ENCODE assay signal across 20 mouse cellular contexts in genomic region chr10:79543884-79544597, GRCm38 (mm10). TPM values are rescaled to one million over a fixed set of nuclear protein-coding genes. Genes with fewer than 3 reads are reported as not detected.
DNase-seq lines count a peak whose midpoint lies in the region; ATAC-seq and TF ChIP-seq lines count a peak whose summit lies in the region.
"Had no signal": no experiment of that assay in that cellular context is flagged by ENCODE, and none has a peak within 500 bp of the region (broad histone marks: within the 10 kb centered on the region; RNA-seq: fewer than 3 reads in every experiment).

No protein-coding gene starts in this region.

- no peak for ATAC-seq in forebrain, embryonic 11.5 days (replicated peaks; ENCODE audit: low FRiP score)
- ATAC-seq in forebrain, embryonic 15.5 days (replicated peaks): no peak
- peak; percentile 56 for ATAC-seq in intestine, postnatal 0 days
- ATAC-seq in inflammation-experienced regulatory T-cells, adult 6 months: no peak
- ATAC-seq in activated CD4-positive, CD25-positive, alpha-beta regulatory T cell, adult 4 months: no peak
- ATAC-seq: Patski had no signal

- H3K27ac ChIP-seq in forebrain, embryonic 11.5 days (ENCODE audit: low read depth, low read length): no peak overlapping the region
- H3K27ac ChIP-seq in forebrain, embryonic 15.5 days (replicated peaks): no peak overlapping the region
- peak overlapping the region; percentile 46; the same call in 1 of the 2 replicates for H3K27ac ChIP-seq in intestine, postnatal 0 days (ENCODE audit: low read depth, low read length)
- H3K27ac ChIP-seq: embryonic facial prominence, embryonic 12.5 days; heart, embryonic 15.5 days; hindbrain, embryonic 13.5 days; limb, embryonic 13.5 days; neural tube, embryonic 12.5 days had no signal

- peak; percentile 45 for DNase-seq in forebrain, embryonic 11.5 days (ENCODE audit: low spot score)
- peak; percentile 35 for DNase-seq in testis, postnatal 10 days (ENCODE audit: low spot score)
- DNase-seq in testis, postnatal 14 days (ENCODE audit: low spot score): no peak
- peak; percentile 36 for DNase-seq in yolk sac, embryonic 10.5 days (ENCODE audit: low spot score)
- DNase-seq: gastrocnemius, postnatal 14 days; lung, postnatal 10 days; thymus, postnatal 14 days had no signal

- 89% methylated on average over 9 of the region's 9 CpGs for WGBS in forebrain, embryonic 11.5 days
- 86% methylated on average over 9 of the region's 9 CpGs for WGBS in forebrain, embryonic 15.5 days
- WGBS in intestine, postnatal 0 days: 64% methylated on average over 9 of the region's 9 CpGs

- no peak overlapping the region for H3K4me3 ChIP-seq in forebrain, embryonic 11.5 days (ENCODE audit: low read depth, low read length)
- no peak overlapping the region for H3K4me3 ChIP-seq in forebrain, embryonic 15.5 days
- H3K4me3 ChIP-seq in intestine, postnatal 0 days (ENCODE audit: low read depth, low read length): no peak overlapping the region
- H3K4me3 ChIP-seq: embryonic facial prominence, embryonic 12.5 days; heart, embryonic 15.5 days; hindbrain, embryonic 13.5 days; limb, embryonic 13.5 days; neural tube, embryonic 12.5 days had no signal

- no peaks in the 10 kb centered on the region for H3K4me1 ChIP-seq in forebrain, embryonic 11.5 days (replicated peaks; ENCODE audit: control insufficient read depth, insufficient read depth, low read length)
- no peaks in the 10 kb centered on the region for H3K4me1 ChIP-seq in forebrain, embryonic 15.5 days
- no peaks in the 10 kb centered on the region for H3K4me1 ChIP-seq in intestine, postnatal 0 days (replicated peaks; ENCODE audit: control insufficient read depth, insufficient read depth, low read length)
- H3K4me1 ChIP-seq: embryonic facial prominence, embryonic 12.5 days; hindbrain, embryonic 13.5 days; limb, embryonic 13.5 days; neural tube, embryonic 12.5 days had no signal

- TF ChIP-seq CTCF in intestine, postnatal 0 days (IDR thresholded peaks at IDR 0.05; ENCODE audit: low read depth): no peak

- no peak overlapping the region for H3K9ac ChIP-seq in forebrain, embryonic 11.5 days (ENCODE audit: low read length)
- no peak overlapping the region for H3K9ac ChIP-seq in forebrain, embryonic 15.5 days (replicated peaks)
- H3K9ac ChIP-seq in intestine, postnatal 0 days (ENCODE audit: low read depth, low read length): no peak overlapping the region
- H3K9ac ChIP-seq: embryonic facial prominence, embryonic 12.5 days; heart, embryonic 15.5 days; hindbrain, embryonic 13.5 days; limb, embryonic 13.5 days; neural tube, embryonic 12.5 days had no signal

- no peaks in the 10 kb centered on the region for H3K27me3 ChIP-seq in forebrain, embryonic 11.5 days (ENCODE audit: control insufficient read depth, insufficient read depth, low read length)
- no peaks in the 10 kb centered on the region for H3K27me3 ChIP-seq in forebrain, embryonic 15.5 days
- no peaks in the 10 kb centered on the region for H3K27me3 ChIP-seq in intestine, postnatal 0 days (replicated peaks; ENCODE audit: control insufficient read depth, insufficient read depth, low read length)
- H3K27me3 ChIP-seq: embryonic facial prominence, embryonic 12.5 days; heart, embryonic 15.5 days; hindbrain, embryonic 13.5 days; limb, embryonic 13.5 days; megakaryocyte, embryonic 14.5 days; neural tube, embryonic 12.5 days; Patski had no signal

- H3K36me3 ChIP-seq in forebrain, embryonic 11.5 days (ENCODE audit: control insufficient read depth, insufficient read depth, low read length): peaks cover 35% of the 10 kb centered on the region
- H3K36me3 ChIP-seq in forebrain, embryonic 15.5 days: peaks cover 94% of the 10 kb centered on the region
- peaks cover 89% of the 10 kb centered on the region for H3K36me3 ChIP-seq in intestine, postnatal 0 days (ENCODE audit: control insufficient read depth, insufficient read depth)

- no peaks in the 10 kb centered on the region for H3K9me3 ChIP-seq in forebrain, embryonic 11.5 days (ENCODE audit: control insufficient read depth, low read length)
- no peaks in the 10 kb centered on the region for H3K9me3 ChIP-seq in forebrain, embryonic 15.5 days
- no peaks in the 10 kb centered on the region for H3K9me3 ChIP-seq in intestine, postnatal 0 days (ENCODE audit: control insufficient read depth)
- H3K9me3 ChIP-seq: embryonic facial prominence, embryonic 12.5 days; heart, embryonic 15.5 days; hindbrain, embryonic 13.5 days; limb, embryonic 13.5 days; megakaryocyte, embryonic 14.5 days; neural tube, embryonic 12.5 days had no signal

- H3K4me2 ChIP-seq in forebrain, embryonic 11.5 days (ENCODE audit: low read depth, low read length, severe bottlenecking): no peak overlapping the region
- H3K4me2 ChIP-seq in forebrain, embryonic 15.5 days (replicated peaks): no peak overlapping the region
- H3K4me2 ChIP-seq in intestine, postnatal 0 days (replicated peaks; ENCODE audit: low read depth): no peak overlapping the region
- H3K4me2 ChIP-seq: embryonic facial prominence, embryonic 12.5 days; heart, embryonic 15.5 days; hindbrain, embryonic 13.5 days; limb, embryonic 13.5 days; neural tube, embryonic 12.5 days had no signal

RNA-seq across cellular contexts. Expression of gene Plpp2, which starts 10.4 kb away (rescaled TPM):
- polyA plus RNA-seq in forebrain, embryonic 11.5 days (2014; fragmentation: Nextera tagmentation; extraction: Ambion mirVana): 14.2 and 15.6 TPM in 2 replicates
- 8.8 and 10.7 TPM in 2 replicates for polyA plus RNA-seq in forebrain, embryonic 15.5 days (2015; fragmentation: Nextera tagmentation; extraction: Ambion mirVana)
- polyA plus RNA-seq in intestine, postnatal 0 days (2015; fragmentation: Nextera tagmentation; extraction: Ambion mirVana): 141 TPM in 2 replicates
- polyA plus RNA-seq in inflammation-experienced regulatory T-cells, adult 6 months (2017; shearing (Covaris generic)): 1 to 10 TPM; 2.4 to 5.8 (median 2.9) TPM
- polyA plus RNA-seq in activated CD4-positive, CD25-positive, alpha-beta regulatory T cell, adult 4 months (2017; shearing (Covaris generic)): 1 to 10 TPM; 2.7 to 4.7 TPM

RNA-seq across cellular contexts. Expression of gene Mier2, which starts 11.0 kb away (rescaled TPM):
- polyA plus RNA-seq in forebrain, embryonic 11.5 days (2014; fragmentation: Nextera tagmentation; extraction: Ambion mirVana): 64.4 and 67.7 TPM in 2 replicates
- 60.1 and 61.7 TPM in 2 replicates for polyA plus RNA-seq in forebrain, embryonic 15.5 days (2015; fragmentation: Nextera tagmentation; extraction: Ambion mirVana)
- 15.6 and 16.2 TPM in 2 replicates for polyA plus RNA-seq in intestine, postnatal 0 days (2015; fragmentation: Nextera tagmentation; extraction: Ambion mirVana)
- polyA plus RNA-seq in inflammation-experienced regulatory T-cells, adult 6 months (2017; shearing (Covaris generic)): 10 to 100 TPM; 11.6 to 15.0 (median 13.1) TPM
- 10 to 100 TPM; 12.0 to 15.0 TPM for polyA plus RNA-seq in activated CD4-positive, CD25-positive, alpha-beta regulatory T cell, adult 4 months (2017; shearing (Covaris generic))

RNA-seq across cellular contexts. Expression of gene Theg, which starts 43.1 kb away (rescaled TPM):
- polyA plus RNA-seq in forebrain, embryonic 11.5 days (2014; fragmentation: Nextera tagmentation; extraction: Ambion mirVana): not detected in 2 replicates
- not detected in 2 replicates for polyA plus RNA-seq in forebrain, embryonic 15.5 days (2015; fragmentation: Nextera tagmentation; extraction: Ambion mirVana)
- not detected in 2 replicates for polyA plus RNA-seq in intestine, postnatal 0 days (2015; fragmentation: Nextera tagmentation; extraction: Ambion mirVana)
- not detected for polyA plus RNA-seq in inflammation-experienced regulatory T-cells, adult 6 months (2017; shearing (Covaris generic))
- not detected for polyA plus RNA-seq in activated CD4-positive, CD25-positive, alpha-beta regulatory T cell, adult 4 months (2017; shearing (Covaris generic))
- polyA plus RNA-seq: embryonic facial prominence, embryonic 12.5 days; heart, embryonic 15.5 days; hindbrain, embryonic 13.5 days; kidney, embryonic 14.5 days; limb, embryonic 13.5 days; neural tube, embryonic 12.5 days; Patski; stomach, embryonic 14.5 days had no signal
